Mouse (Mus musculus): ENCODE measurements around the gene Sparc.

The Sparc gene

GRCm38 (mm10) chr11:55405601-55406469 lies 17.1 kb downstream of the Sparc start:
- DNase-seq (ENCODE audit: low spot score), result peak; percentile 28

- DNase-seq (ENCODE audit: low spot score), result no peak
Observed at GRCm38 (mm10) chr11:55404659-55405457, 18.1 kb downstream of the Sparc start.

- DNase-seq (ENCODE audit: low spot score), result no peak
Observed at GRCm38 (mm10) chr11:55400863-55401262, 22.1 kb downstream of the Sparc start.

DNA sequence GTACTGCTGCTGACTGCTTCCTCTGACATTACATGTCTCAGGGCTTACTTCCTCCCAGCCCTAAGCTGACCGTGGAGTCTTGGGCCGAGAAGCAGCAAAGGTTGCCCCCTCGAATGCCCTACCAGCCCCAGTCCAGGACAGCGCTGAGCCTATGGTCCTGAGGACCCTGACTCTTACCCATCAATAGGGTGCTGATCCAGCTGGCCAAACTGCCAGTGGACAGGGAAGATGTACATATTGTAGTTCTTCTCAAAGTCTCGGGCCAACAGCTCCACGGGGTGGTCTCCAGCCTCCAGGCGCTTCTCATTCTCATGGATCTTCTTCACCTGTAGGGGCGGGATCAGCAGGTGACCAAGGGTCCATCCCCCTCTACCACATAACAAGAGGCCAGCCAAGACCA lies 24.6 kb downstream of the Sparc start:
- no peak for DNase-seq (ENCODE audit: low spot score)

DNA sequence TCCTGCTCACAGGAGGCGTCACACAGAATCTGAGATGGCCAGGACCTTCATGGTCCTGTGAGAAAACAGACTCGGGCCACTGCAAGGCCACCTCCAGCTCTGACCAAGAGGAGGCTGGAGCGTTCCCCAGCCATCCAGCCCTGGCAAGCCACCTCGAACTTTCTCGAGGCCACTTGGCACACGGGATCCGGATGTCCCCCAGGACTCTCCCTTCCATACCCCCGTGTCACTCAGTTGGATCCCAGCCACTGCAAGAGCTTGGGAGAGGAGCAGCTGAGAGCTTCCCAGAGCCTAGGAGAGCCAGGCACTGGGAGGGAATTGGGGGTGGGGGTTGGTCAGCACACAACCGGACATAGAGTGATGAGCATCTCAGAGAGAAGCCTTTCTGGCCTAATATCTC lies 25.5 kb downstream of the Sparc start:
- no peak for DNase-seq (ENCODE audit: low spot score)

- DNase-seq (ENCODE audit: low spot score), result no peak
Observed at GRCm38 (mm10) chr11:55397036-55397435, 25.9 kb downstream of the Sparc start.

- DNase-seq (ENCODE audit: low spot score), result no peak
Observed at GRCm38 (mm10) chr11:55395073-55395642, 27.8 kb downstream of the Sparc start.

- no peak for DNase-seq (ENCODE audit: low spot score)
Observed at GRCm38 (mm10) chr11:55394592-55394991, 28.4 kb downstream of the Sparc start.

- peak; percentile 71 for DNase-seq (ENCODE audit: low spot score)
Observed at GRCm38 (mm10) chr11:55392474-55392873, 30.5 kb downstream of the Sparc start.

GRCm38 (mm10) chr11:55389778-55390177 lies 33.2 kb downstream of the Sparc start:
- DNase-seq (ENCODE audit: low spot score), result peak; percentile 94

DNA sequence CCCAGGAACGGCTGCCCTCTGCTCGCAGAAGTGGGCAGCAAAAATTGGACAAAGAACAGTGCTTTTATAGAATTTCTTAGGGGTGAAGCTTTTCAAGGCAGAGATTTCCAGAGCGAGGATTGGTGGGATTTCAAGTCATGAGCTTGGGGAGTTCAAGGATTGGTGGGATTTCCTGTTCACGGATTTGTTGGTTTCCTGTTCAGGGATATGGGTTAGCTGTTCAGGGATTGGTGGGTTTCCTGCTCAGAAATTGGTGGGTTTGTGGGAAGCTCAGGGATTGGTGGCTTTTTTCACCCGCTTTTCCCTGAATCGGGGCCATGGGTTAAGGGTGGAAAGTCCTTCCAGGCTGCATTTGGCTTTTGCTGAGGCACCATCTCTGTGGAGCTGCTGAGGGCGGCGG lies 35.4 kb downstream of the Sparc start:
- DNase-seq (ENCODE audit: low spot score), result peak; percentile 30

GRCm38 (mm10) chr11:55386424-55387063 lies 36.4 kb downstream of the Sparc start:
- DNase-seq (ENCODE audit: low spot score), result peak; percentile 95

DNA sequence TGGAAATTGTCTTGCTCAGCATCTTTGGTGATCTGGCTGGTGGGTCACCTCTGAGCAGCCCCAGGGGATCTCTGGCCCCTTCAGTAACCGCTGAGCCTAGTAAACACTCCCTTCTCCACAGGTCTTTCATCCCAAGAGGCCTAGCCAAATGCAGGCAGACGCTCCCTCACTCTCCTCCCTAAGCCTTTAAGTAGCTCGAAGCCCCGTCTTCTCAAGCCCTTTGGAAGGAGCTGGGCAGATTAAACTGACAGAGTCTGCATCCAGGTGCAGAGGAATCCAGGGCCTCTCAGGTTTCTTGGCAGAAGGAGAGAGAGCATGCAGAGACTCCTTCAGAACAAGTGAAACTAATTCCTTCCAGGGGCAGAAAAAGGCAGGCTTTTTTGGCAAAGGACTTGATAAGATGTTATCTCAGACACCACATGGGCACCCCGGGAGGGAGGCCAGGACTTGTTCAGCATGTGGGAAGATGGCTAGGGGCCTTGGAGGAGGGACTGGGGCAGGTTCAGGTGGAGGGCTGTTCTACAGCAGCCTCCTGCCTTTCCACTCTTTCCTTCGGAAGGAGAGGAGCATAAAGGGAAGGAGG lies 39.4 kb downstream of the Sparc start:
- no peak for DNase-seq (ENCODE audit: low spot score)

DNA sequence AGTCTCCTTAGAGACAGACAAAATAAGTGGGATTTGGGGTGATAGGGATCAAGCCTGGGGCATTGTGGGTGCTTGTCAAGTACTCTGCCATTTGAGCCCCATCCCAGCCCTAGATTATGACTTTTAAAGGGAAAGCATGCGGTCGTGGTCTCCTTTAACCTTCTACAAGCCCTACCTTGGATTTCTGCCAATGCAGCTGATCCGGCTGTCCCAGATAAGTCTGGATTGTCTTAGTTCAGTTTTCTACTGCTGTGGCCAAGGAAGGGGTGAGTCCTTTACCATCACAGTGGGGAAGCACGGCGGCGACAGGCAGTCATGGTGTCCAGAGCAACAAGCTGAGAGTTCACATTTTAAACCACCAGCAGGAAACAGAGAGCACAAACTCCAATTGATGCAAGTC lies 42.1 kb downstream of the Sparc start:
- DNase-seq (ENCODE audit: low spot score), result no peak

- DNase-seq (ENCODE audit: low spot score), result no peak
Observed at GRCm38 (mm10) chr11:55378371-55378770, 44.6 kb downstream of the Sparc start.

DNA sequence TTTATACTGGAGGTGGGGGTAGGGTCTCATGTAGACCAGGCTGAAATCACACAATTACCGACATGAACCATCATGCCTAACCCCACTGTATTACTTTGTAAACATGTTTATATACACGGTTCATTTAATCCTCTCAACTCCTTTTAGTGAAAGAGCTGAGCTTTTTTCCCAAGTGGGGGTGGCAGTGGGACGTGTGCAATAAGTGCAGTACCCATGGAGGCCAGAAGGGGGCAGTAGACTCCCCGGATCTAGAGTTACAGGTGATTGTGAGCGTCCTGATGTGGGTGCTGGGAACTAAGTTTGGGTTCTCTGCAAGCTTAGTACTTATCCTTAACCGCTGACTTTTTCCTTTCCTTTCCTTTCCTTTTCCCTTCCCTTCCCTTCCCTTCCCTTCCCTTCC lies 49.1 kb downstream of the Sparc start:
- DNase-seq (ENCODE audit: low spot score), result no peak

GRCm38 (mm10) chr11:55373373-55373772 lies 49.6 kb downstream of the Sparc start:
- DNase-seq (ENCODE audit: low spot score), result no peak

DNA sequence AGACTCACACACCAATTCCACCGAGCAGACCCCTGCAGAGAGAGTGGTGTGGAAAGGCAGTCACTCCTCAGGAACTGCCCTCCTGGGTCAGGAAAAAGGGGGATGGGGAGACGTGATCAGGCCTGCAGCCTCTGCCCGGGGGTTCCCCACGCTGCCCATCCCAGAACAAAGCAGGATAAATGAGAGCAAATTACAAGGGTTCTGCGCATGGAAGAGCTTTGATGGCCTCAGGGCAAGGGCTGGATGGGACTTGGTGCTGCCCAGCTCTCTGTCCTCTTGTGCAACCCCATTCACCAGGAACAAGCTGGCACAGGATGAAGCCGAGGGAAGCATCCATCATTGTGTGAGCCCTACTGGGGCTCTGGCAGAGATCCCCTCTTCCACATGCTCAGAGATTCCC lies 51.0 kb downstream of the Sparc start:
- no peak for DNase-seq (ENCODE audit: low spot score)

DNA sequence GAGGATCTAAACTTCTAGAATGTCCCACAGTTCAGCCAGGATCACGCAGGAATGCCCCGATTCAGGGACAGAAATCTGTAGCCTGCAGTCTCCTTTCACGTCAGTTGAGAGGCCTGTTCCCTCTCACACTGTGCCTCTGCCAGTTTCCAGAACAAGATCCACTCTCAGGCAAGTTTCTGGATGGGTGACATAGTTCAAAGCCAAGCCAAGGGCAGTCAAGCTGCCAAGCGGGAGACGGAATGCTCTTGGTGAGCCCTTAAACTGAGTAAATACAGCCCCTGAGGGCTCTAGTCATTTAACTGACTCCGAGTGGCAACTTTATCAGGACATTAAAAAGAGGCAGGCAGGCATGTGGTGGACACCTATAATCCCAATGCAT lies 53.9 kb downstream of the Sparc start:
- no peak for DNase-seq (ENCODE audit: low spot score)

GRCm38 (mm10) chr11:55368388-55369092 lies 54.4 kb downstream of the Sparc start:
- DNase-seq (ENCODE audit: low spot score), result no peak

GRCm38 (mm10) chr11:55367783-55368182 lies 55.2 kb downstream of the Sparc start:
- no peak for DNase-seq (ENCODE audit: low spot score)

All from embryo, embryonic 10 days (tissue).